Mouse (Mus musculus) spleen, adult 2 months (tissue): ENCODE results near the gene Gpi1.

ENCODE experiments used
- CTCF ChIP-seq: fragments of 200-500 bp; IDR thresholded peaks from 2 replicates; pipeline ENCODE4 v1.5.1; 2011; ENCODE audit warnings: mild to moderate bottlenecking, inconsistent platforms; ENCODE audit not compliant: insufficient read depth, insufficient read length, insufficient replicate concordance; ENCODE audit errors: extremely low read depth
- POLR2A ChIP-seq: fragments of 200-500 bp; IDR thresholded peaks from 2 replicates; pipeline ENCODE4 v1.6.1; 2011; ENCODE audit warnings: low read depth, low read length, inconsistent platforms

- TF ChIP-seq CTCF, result no peak
- no peak for TF ChIP-seq POLR2A
These were observed 57.9 kb downstream of the Gpi1 start for GRCm38 (mm10) chr7:34172251-34172650.
